Mouse (Mus musculus) CH12.LX (cell line): ENCODE data around the gene Terb2. TPM values are rescaled to one million over a fixed set of nuclear protein-coding genes. Genes with fewer than 3 reads are reported as not detected.
A peak's percentile ranks its signal among the peaks of the same experiment; 100 is the strongest.

Experiments used
- DNase-seq: peaks from one replicate; pipeline ENCODE4 v3.0.0-alpha.2; 2013; ENCODE audit errors: extremely low read depth
- H3K27ac ChIP-seq: 2 replicates; pipeline ENCODE4 v1.5.1; 2012; ENCODE audit warnings: low read depth, mild to moderate bottlenecking, control low read depth, moderate library complexity; ENCODE audit not compliant: insufficient read depth
- H3K27me3 ChIP-seq: replicated peaks from 2 replicates; pipeline ENCODE3; 2012; ENCODE audit warnings: inconsistent platforms
- H3K36me3 ChIP-seq, 2 experiments: replicated peaks in 1 of 2; 2 replicates each; pipeline versions ENCODE3 to v1.6.1; 2012; ENCODE audit warnings: inconsistent platforms in 1 of 2, low read length in 1 of 2, mild to moderate bottlenecking in 1 of 2, mixed read lengths in 1 of 2, moderate library complexity in 1 of 2; ENCODE audit not compliant: control insufficient read depth in 1 of 2, insufficient read depth in 1 of 2
- H3K4me1 ChIP-seq, 2 experiments: 2 replicates each; pipeline ENCODE4 v1.6.1; 2012; ENCODE audit warnings: inconsistent platforms in 1 of 2, moderate library complexity in 1 of 2; ENCODE audit not compliant: insufficient read depth in 2 of 2, control insufficient read depth in 1 of 2
- H3K4me2 ChIP-seq: 2 replicates; pipeline ENCODE4 v1.6.1; 2012; ENCODE audit warnings: low read depth, mild to moderate bottlenecking, control low read depth; ENCODE audit not compliant: poor library complexity, insufficient read depth, severe bottlenecking
- H3K4me3 ChIP-seq, 3 experiments: fragments of 150-350 bp in 1 of 3; sonication (generic) in 1 of 3; replicated peaks in 1 of 3; 2 replicates each; pipeline versions ENCODE3 to v1.5.1; 2011 to 2012; ENCODE audit warnings: low read depth in 2 of 3, low read length in 2 of 3, mild to moderate bottlenecking in 2 of 3, moderate library complexity in 2 of 3, control low read depth in 1 of 3, improper control_type of control experiment in 1 of 3, inconsistent platforms in 1 of 3, mixed read lengths in 1 of 3; ENCODE audit not compliant: poor library complexity in 1 of 3
- H3K79me2 ChIP-seq: replicated peaks from 2 replicates; pipeline ENCODE4 v1.6.1; 2012; ENCODE audit warnings: mild to moderate bottlenecking, moderate library complexity; ENCODE audit not compliant: control insufficient read depth, poor library complexity, insufficient read depth, severe bottlenecking; ENCODE audit errors: extremely low read depth
- H3K9ac ChIP-seq: 2 replicates; pipeline ENCODE4 v1.6.1; 2012; ENCODE audit warnings: low read depth, mild to moderate bottlenecking, control low read depth, moderate library complexity; ENCODE audit not compliant: insufficient read depth
- H3K9me3 ChIP-seq: replicated peaks from 2 replicates; pipeline ENCODE3; 2012; ENCODE audit warnings: low read length, inconsistent platforms, mixed read lengths
- ELF1 ChIP-seq: IDR thresholded peaks from 2 replicates; pipeline ENCODE4 v1.6.1; 2014; ENCODE audit warnings: low read depth, mild to moderate bottlenecking, inconsistent platforms, low read length, improper control_type of control experiment
- EP300 ChIP-seq: IDR thresholded peaks from 2 replicates; pipeline ENCODE4 v1.6.1; 2011; ENCODE audit warnings: low read length, improper control_type of control experiment
- ETS1 ChIP-seq: conservative IDR thresholded peaks from 2 replicates; pipeline ENCODE4 v1.6.1; 2012; ENCODE audit warnings: low read depth, mild to moderate bottlenecking, inconsistent platforms, low read length, improper control_type of control experiment, moderate library complexity
- HCFC1 ChIP-seq: IDR thresholded peaks from 2 replicates; pipeline ENCODE4 v1.6.1; 2012; ENCODE audit warnings: low read depth, mild to moderate bottlenecking, inconsistent platforms, low read length, improper control_type of control experiment
- IRF4 ChIP-seq: IDR thresholded peaks from 2 replicates; pipeline ENCODE4 v1.6.1; 2014; ENCODE audit warnings: low read depth, mild to moderate bottlenecking, inconsistent platforms, low read length, improper control_type of control experiment
- JUN ChIP-seq: IDR thresholded peaks from 2 replicates; pipeline ENCODE4 v1.6.1; 2011; ENCODE audit warnings: low read depth, mild to moderate bottlenecking, low read length, improper control_type of control experiment, moderate library complexity; ENCODE audit not compliant: insufficient read depth
- JUND ChIP-seq: conservative IDR thresholded peaks from 2 replicates; pipeline ENCODE4 v1.6.1; 2011; ENCODE audit warnings: low read depth, low read length, improper control_type of control experiment
- KAT2A ChIP-seq: IDR thresholded peaks from 2 replicates; pipeline ENCODE4 v1.6.1; 2012; ENCODE audit warnings: low read length, improper control_type of control experiment, inconsistent platforms; ENCODE audit not compliant: insufficient replicate concordance
- NELFE ChIP-seq: IDR thresholded peaks from 2 replicates; pipeline ENCODE4 v1.6.1; 2011; ENCODE audit warnings: low read depth, low read length, improper control_type of control experiment
- RAD21 ChIP-seq: IDR thresholded peaks from 2 replicates; pipeline ENCODE4 v1.6.1; 2011; ENCODE audit warnings: low read depth, mild to moderate bottlenecking, low read length, improper control_type of control experiment, moderate library complexity
- RCOR1 ChIP-seq: conservative IDR thresholded peaks from 2 replicates; pipeline ENCODE4 v1.6.1; 2012; ENCODE audit warnings: low read depth, mild to moderate bottlenecking, inconsistent platforms, low read length, improper control_type of control experiment
- SMC3 ChIP-seq: IDR thresholded peaks from 2 replicates; pipeline ENCODE4 v1.6.1; 2011; ENCODE audit warnings: low read depth, low read length, improper control_type of control experiment
- USF1 ChIP-seq: IDR thresholded peaks from 2 replicates; pipeline ENCODE4 v1.6.1; 2014; ENCODE audit warnings: low read depth, mild to moderate bottlenecking, inconsistent platforms, low read length, improper control_type of control experiment
- dilution Hi-C: fragments of 300-500 bp; cut with MboI; formaldehyde crosslinking; loops from 2 replicates; pipeline ENCODE4 v1.14.3; 2020; ENCODE audit warnings: low sequenced_read_pairs; ENCODE audit not compliant: extremely low pct_unique_long_range_greater_than_20kb, extremely low pct_ligation_motif_present
- in situ Hi-C: fragments of 300-500 bp; cut with MboI; formaldehyde crosslinking; loops from 3 replicates; pipeline ENCODE4 v1.14.3; 2019; ENCODE audit warnings: low sequenced_read_pairs, low pct_ligation_motif_present, low pct_unique_long_range_greater_than_20kb, mixed read lengths
- polyA plus RNA-seq: library from polyadenylated mRNA; unstranded; fragments of >175 nt; gene quantifications from 2 replicates; pipeline ENCODE4 v1.2.1, GENCODE M21; 2012; ENCODE audit warnings: low read depth; ENCODE audit not compliant: insufficient read length
- total RNA-seq, 2 experiments: library from RNA; depleted of rRNA; stranded (reverse); fragments of 300-350 nt in 1 of 2; fragments of >200 nt in 1 of 2; gene quantifications; 2 replicates each; pipeline ENCODE4 v1.2.3; 2012 to 2014

Gene Terb2
- total and polyA plus RNA-seq, 3 experiments: not detected

DNA sequence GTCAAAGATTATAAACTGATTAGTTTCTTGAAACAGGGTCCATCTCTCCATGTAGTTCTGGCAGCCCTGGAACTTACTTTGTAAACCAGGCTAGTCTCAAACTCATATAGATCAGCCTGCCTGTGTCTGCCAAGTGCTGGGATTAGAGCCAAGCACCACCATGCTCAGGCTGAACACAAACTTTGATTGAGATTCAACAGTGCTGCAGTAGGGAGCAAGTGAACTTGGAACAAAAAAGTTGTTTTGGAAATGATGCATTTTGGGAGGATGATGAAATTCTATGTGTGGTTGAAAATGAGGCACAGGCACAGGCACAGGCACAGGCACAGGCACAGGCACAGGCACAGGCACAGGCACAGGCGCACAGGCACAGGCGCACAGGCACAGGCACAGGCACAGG is 13.9 kb upstream of the Terb2 start:
- no peak for TF ChIP-seq RCOR1
- TF ChIP-seq HCFC1: no peak
- TF ChIP-seq ETS1: no peak
- TF ChIP-seq RAD21: no peak
- TF ChIP-seq ELF1: no peak
- TF ChIP-seq NELFE: no peak
- Histone ChIP-seq H3K79me2 (no peaks in the 10 kb centered on the region), H3K4me1 (0 out of 4 replicates have a peak, but pooled peaks cover 0 to 4% of the 10 kb centered on the region in 2 experiments), H3K27ac (no peak overlapping the region), H3K27me3 (no peaks in the 10 kb centered on the region), H3K4me2 (no peak overlapping the region), H3K36me3 (no peaks in the 10 kb centered on the region), H3K4me3 (no peak overlapping the region), H3K9me3 (no peaks in the 10 kb centered on the region), H3K9ac (no peak overlapping the region)
- dilution Hi-C loops (no loop called here), in situ Hi-C loops (no loop called here)
- no peak for DNase-seq

DNA sequence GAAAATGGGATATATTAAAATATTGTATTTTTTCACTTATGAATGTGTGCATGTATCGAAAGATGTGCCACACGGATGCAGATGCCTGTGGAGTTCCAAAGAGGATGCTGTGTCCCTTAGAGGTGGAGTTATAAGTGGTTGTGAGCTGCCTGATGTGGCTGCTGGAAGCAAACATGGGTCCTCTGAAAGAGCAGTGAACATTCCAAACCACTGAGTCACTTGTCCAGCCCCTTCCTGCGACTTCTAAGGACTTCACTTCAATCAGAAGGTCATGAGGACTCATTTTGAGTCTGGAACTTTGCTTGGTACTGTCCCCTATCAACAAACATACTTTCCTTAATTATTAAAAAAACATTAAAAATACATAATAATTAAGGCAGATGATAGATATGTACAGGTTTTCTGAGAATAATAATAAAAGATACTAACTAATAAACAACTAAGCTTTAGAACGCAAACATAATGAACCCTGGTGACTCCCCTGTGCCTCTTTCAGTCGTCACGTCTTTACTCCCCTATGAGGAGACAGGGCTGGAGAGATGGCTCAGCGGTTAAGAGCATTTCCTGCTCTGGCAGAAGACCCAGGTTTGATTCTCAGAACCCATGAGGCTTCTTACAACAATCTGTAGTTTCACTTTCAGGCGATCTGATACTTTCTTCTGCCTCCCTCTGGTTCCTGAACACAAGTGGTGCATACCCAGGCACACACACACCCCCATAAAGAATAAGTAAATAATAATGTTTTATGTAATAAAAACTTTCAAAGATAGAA is 5.8 kb upstream of the Terb2 start:
- no peaks in the 10 kb centered on the region for H3K27me3 ChIP-seq
- peaks cover 0 to 15% of the 10 kb centered on the region in 2 experiments; a peak in 2 of 4 replicates for H3K4me1 ChIP-seq
- dilution Hi-C loops: no loop called here
- H3K36me3 ChIP-seq: no peaks in the 10 kb centered on the region
- no peak overlapping the region for H3K27ac ChIP-seq
- no peak overlapping the region for H3K9ac ChIP-seq
- no peaks in the 10 kb centered on the region for H3K9me3 ChIP-seq
- no peak overlapping the region for H3K4me3 ChIP-seq
- no peaks in the 10 kb centered on the region for H3K79me2 ChIP-seq
- TF ChIP-seq USF1 (no peak), IRF4 (peak; percentile 82)
- TF ChIP-seq, all 38 proteins: peak for 1
- in situ Hi-C loops: no loop called here
- H3K4me2 ChIP-seq: no peak overlapping the region
- DNase-seq: peak; percentile 66

DNA sequence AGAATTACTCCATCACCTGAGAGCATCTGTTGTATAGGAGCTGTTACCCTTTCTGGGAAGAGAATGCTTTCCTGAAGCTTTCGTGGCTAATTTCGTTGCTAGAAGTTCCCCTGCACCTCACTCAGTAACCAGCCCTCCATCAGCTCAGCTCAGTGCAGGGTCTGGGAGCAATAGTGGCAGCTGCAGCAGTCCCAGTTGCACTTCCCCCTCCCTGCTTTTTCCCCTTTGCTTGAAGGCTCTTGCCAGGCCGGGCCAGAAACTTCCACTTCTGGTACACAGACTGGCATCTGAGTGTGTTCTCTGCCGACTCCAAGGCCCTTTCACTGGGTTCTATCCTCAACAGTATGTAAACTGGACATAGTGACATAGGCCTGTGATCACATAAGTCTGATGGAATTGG is 986 bp upstream of the Terb2 start:
- Histone ChIP-seq H3K4me3 (no peak overlapping the region), H3K27me3 (no peaks in the 10 kb centered on the region)
- TF ChIP-seq KAT2A (no peak), HCFC1 (no peak), JUND (no peak), EP300 (no peak), JUN (no peak), SMC3 (no peak), RAD21 (no peak)
- TF ChIP-seq, all 38 proteins: peak for 0
- peaks cover 0 to 14% of the 10 kb centered on the region in 2 experiments; a peak in 3 of 4 replicates for H3K4me1 ChIP-seq
- H3K4me2 ChIP-seq: no peak overlapping the region
- no peak overlapping the region for H3K27ac ChIP-seq
- no peak for DNase-seq
- no peaks in the 10 kb centered on the region for H3K9me3 ChIP-seq
- dilution Hi-C loops: no loop called here
- H3K79me2 ChIP-seq: no peaks in the 10 kb centered on the region
- H3K9ac ChIP-seq: no peak overlapping the region
- in situ Hi-C loops: no loop called here
- no peaks in the 10 kb centered on the region for H3K36me3 ChIP-seq
